Mouse (Mus musculus) lung, adult 2 months (tissue): ENCODE results near the gene Galnt12. TPM values are rescaled to one million over a fixed set of nuclear protein-coding genes. Genes with fewer than 3 reads are reported as not detected.

ENCODE experiments used
- DNase-seq: peaks from one replicate; pipeline ENCODE4 v3.0.0; 2022
- H3K4me1 ChIP-seq: fragments of 200-500 bp; 2 replicates; pipeline ENCODE4 v1.6.1; 2011; ENCODE audit warnings: low read length; ENCODE audit not compliant: control insufficient read depth, insufficient read depth
- H3K4me3 ChIP-seq: fragments of 200-500 bp; replicated peaks from 2 replicates; pipeline ENCODE3; 2011; ENCODE audit warnings: low read depth, mild to moderate bottlenecking, control low read depth, low read length; ENCODE audit errors: extremely low read depth
- CTCF ChIP-seq: fragments of 200-500 bp; IDR thresholded peaks from 2 replicates; pipeline ENCODE4 v1.5.1; 2011; ENCODE audit warnings: mild to moderate bottlenecking, low read length, control low read depth; ENCODE audit not compliant: insufficient read depth
- POLR2A ChIP-seq: fragments of 200-500 bp; IDR thresholded peaks from 2 replicates; pipeline ENCODE4 v1.6.1; 2011; ENCODE audit warnings: low read depth, mild to moderate bottlenecking, control low read depth, low read length, borderline replicate concordance; ENCODE audit errors: extremely low read depth
- WGBS: fragments of 180-500 bp; shearing (Covaris S2); methylation state at CpG from one replicate; pipeline ENCODE4 v1.1.7; 2018; 5-methylcytosine and 5-hydroxymethylcytosine counted together
- polyA plus RNA-seq: library from polyadenylated mRNA; depleted of rRNA; stranded (reverse); fragments of >200 nt; gene quantifications from 2 replicates; pipeline ENCODE4 v1.2.3, GENCODE M21; 2012; rRNA removed

The Galnt12 gene
- polyA plus RNA-seq, 1 experiment, result 3.3 TPM

DNA sequence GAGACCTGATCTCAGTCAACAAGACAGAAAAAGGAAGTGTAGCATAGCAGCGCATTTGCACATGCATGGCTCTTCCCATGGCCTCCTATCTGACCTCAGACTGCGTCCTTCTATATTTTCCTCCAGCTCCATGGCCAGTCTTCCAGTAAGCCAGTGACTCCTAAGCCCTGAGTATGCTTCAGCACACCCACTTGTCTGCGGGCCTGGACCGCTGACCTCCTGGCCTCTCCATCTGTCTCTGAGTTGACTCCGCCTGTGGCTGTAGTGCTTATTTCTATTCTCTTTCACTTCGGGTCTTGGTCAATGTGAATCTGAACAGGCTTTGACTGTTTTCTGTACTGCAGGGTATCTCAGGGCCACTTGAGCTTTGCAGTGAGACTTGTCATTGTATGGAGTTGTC, 52.1 kb downstream of the Galnt12 start:
- no peak overlapping the region for H3K4me3 ChIP-seq
- DNase-seq, result no peak
- no peak for TF ChIP-seq POLR2A
- TF ChIP-seq CTCF, result no peak
- 69% methylated on average over 6 of the region's 6 CpGs for WGBS
- H3K4me1 ChIP-seq, result no peaks in the 10 kb centered on the region; the same call in 1 of the 2 replicates

DNA sequence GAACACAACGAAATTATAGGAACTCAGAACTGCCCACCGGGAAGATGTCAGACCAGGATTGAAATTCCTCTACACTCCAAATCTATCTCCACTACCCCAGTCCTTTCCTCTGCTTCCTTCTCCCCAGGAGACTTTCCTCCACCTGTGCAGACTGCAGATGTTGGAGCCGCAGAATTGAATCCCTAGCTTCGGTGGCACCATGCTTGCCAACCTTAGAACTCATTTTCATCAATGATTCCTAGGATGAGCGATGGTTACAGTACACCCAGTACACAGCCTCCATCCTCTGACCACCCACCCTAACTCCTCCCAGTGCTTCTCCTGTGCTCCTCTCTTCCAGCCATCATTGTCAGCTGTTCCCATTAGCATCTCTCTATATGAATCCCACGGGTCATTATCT, 53.6 kb downstream of the Galnt12 start:
- no peak for DNase-seq
- TF ChIP-seq CTCF, result no peak
- TF ChIP-seq POLR2A, result no peak
- Histone ChIP-seq H3K4me3 (no peak overlapping the region), H3K4me1 (peaks cover 3% of the 10 kb centered on the region)
- 86% methylated on average over 6 of the region's 6 CpGs for WGBS

DNA sequence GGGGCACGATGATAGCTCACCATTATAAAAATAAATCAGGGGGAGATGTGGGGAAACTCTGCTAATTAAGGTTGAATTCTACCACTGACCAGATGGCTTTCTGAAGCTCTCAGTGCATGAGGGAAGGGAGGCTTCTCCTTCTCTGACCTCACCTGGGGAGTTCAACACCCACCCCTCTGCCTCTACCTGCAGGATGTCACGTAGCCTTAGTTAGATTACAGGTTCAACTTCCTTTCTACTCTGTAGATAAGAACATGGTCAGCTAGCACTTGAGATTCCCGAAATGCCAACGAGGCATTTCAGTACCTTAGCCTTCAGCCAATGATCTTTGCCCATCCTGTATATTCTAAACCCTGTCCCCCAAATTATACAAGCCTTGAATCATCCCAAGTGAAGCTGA, 54.9 kb downstream of the Galnt12 start:
- Histone ChIP-seq H3K4me3 (no peak overlapping the region), H3K4me1 (peaks cover 8% of the 10 kb centered on the region)
- TF ChIP-seq CTCF (no peak), POLR2A (no peak)
- WGBS, result 78% methylated on average over 4 of the region's 4 CpGs
- no peak for DNase-seq

DNA sequence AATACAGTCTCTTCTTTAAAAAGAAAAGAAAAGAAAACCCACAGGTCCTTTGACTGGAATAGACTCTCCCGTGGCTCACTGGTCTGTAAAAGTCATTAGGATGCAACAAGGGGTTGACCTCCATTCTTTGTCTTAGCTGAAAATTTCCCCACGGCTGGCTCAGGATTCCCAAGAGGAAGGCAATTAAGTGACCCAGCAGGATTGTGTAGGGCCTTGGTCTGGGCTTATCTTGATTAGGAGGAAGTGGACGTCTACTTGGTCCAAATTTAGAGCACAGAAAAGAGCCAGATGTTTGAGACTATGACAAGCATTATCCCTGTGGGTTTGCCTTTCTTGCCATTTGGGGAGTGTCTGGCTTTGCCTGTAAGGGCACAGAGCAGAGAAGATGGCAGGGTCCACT, 58.3 kb downstream of the Galnt12 start:
- TF ChIP-seq CTCF (no peak), POLR2A (no peak)

DNA sequence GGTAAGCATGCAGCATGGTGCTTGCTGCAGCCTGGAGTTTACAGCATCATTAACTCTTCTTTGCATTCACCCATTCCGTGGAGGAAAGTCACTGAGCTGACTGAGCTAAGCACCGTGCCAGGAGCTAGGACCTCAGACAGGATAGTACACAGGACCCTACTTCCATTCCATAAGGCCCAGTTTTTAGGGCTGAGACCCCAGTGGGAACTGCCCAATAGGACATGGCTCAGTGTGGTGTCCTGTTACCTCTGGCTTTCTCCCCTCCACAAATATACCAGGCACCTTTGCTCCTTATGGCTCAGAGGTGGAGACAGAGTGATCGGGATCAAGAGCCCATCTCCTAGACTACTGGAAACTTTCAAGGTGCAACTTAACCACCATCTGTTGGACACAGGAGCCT, 59.1 kb downstream of the Galnt12 start:
- Histone ChIP-seq H3K4me3 (no peak overlapping the region), H3K4me1 (peaks cover 13% of the 10 kb centered on the region)
- no peak for TF ChIP-seq CTCF
- no peak for TF ChIP-seq POLR2A
- 99% methylated on average over 3 of the region's 3 CpGs for WGBS
- no peak for DNase-seq

More for the DNA sequence above, 58.3 kb downstream of the Galnt12 start:
- Histone ChIP-seq H3K4me3 (no peak overlapping the region), H3K4me1 (peaks cover 13% of the 10 kb centered on the region)
- WGBS, result 30% methylated on average over 3 of the region's 3 CpGs
- DNase-seq, result no peak

DNA sequence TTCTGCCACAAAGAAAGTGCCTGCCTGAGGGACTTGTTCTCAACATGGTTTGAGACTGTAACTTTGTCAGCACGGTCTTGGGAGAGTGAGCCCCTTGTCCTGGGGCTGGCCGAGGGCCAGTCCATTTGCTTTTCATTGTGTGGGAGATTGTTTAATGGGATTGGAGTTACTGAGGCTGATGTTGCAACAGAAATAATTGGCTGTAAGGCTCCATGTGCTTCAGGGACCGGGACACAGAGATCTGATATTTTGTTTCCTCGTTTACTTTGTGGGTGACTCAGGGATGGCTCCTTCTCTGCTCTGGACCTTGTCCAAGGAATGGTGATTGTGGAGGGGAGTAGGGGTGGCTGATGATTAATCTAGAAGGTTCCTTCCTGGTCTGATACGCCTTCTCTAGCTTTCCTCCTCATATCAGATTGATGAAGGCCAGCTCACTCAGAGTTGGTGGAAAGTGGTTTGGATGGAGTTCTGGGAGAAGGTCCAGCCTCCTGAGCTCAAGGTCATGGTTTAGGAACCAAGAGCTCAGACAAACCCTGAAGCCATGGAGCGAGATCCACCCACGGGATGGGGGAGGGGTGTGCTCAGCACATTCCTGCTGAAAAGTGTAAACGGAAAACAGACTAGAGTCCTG, 60.0 kb downstream of the Galnt12 start:
- no peak overlapping the region for H3K4me3 ChIP-seq
- no peak for TF ChIP-seq POLR2A
- no peak for TF ChIP-seq CTCF
- no peak for DNase-seq
- 18% methylated on average over 8 of the region's 8 CpGs for WGBS
- peaks cover 13% of the 10 kb centered on the region for H3K4me1 ChIP-seq

DNA sequence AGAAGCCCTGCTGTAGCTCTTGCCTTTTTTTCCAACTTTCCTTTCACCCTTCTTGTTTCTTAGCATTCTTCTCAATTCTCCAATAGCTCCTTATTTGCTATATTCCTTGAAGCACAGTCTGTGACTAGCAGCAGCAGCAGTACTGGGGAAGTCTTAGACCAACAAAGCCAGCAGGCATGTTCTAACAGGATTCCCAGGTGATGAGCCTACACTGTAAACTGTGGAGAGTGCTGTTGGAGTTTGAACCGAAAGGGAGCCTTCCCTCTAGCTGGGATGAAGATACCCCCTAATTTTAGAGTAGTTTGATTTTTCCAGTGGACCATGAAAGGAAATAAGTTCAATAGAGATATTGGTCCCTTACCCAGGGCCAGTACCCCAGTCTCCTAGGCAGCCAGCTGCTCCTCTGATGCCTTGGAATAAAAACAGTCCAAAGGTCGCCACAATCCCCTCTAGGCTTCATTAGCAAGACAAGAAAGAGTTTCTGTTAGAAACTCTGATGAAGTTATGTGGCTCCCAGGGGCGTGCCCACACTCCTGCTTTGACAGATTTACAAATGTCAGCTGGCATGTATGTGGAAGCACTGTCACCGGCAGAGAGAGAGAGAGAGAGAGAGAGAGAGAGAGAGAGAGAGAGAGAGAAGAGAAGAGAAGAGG, 69.5 kb downstream of the Galnt12 start:
- TF ChIP-seq CTCF, result no peak
- TF ChIP-seq POLR2A, result no peak
- Histone ChIP-seq H3K4me3 (no peak overlapping the region), H3K4me1 (peaks cover 4% of the 10 kb centered on the region)
- no peak for DNase-seq
- WGBS, result 34% methylated on average over 3 of the region's 4 CpGs

DNA sequence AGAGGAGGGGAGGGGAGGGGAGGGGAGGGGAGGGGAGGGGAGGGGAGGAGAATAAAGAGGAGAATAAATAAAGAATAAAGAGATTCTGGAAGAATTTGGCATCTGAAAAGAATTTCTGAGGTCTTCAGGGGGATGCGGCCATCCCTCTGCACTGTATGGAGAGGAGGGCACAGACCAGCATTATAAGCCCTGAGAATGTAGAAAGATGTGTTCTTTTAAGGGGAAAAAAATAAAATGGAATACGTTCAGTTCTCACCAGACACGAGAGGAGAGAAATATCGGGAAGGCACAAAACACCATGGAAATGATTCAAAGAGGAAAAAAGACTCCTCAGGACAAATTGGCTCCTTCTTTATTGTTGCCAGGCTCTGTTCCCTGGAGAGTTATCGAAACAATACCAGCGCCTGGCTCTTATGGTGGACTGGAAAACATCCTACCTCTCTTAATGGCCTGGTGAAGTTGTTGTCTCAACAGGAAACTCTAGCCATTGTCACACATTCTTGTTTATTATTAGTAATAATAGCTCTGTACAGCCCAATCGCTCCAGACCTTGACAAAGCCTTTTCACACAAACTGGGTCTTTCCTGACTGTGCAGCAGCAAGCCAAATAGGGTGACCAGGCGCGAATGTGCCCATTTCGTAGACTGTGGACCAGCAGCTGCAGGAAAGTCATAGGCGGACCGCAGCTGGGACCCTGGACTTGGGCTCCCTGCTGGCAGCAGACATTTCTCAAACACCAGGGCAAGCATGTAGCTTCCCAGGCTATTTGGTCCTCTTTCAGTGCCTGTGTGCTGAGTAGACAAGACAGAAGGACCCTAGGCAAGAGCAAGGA, 70.3 kb downstream of the Galnt12 start:
- Histone ChIP-seq H3K4me1 (peaks cover 4% of the 10 kb centered on the region), H3K4me3 (no peak overlapping the region)
- TF ChIP-seq CTCF, result no peak
- no peak for TF ChIP-seq POLR2A
- WGBS, result 45% methylated on average over 12 of the region's 12 CpGs
- no peak for DNase-seq

DNA sequence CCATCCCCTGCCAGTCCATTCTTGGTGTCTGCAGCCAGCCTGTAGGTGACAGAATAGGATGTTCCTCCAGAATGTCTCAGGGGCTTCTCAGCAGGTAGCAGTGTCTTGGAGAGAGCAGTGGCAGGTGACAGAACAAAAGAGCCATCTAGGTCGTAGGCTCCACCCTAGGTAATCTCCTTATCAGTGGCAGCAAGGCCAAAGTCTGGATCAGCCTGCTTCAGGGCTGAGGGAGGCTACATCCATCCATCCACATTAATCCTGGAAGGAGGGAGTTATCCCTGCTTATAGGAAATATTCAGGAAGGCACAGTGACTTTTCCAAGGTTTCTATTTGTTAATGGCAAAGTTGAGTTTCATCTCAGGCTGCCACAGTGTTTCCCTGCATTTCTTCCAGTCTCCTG, 80.6 kb downstream of the Galnt12 start:
- TF ChIP-seq CTCF (no peak), POLR2A (no peak)
- H3K4me1 ChIP-seq, result peaks cover 3% of the 10 kb centered on the region; the same call in 1 of the 2 replicates
- DNase-seq, result no peak
- WGBS, result 78% methylated on average over 1 of the region's 1 CpGs
- no peak overlapping the region for H3K4me3 ChIP-seq

Other genes starting within 250 kb of the Galnt12 start
- 0.05 TPM in 1 of 2 replicates, not detected in the other for gene Gabbr2, start 100.0 kb upstream of the Galnt12 start, polyA plus RNA-seq
- gene Anks6, start 34.5 kb upstream of the Galnt12 start, polyA plus RNA-seq, result 4.7 and 6.5 TPM in 2 replicates
- 18.5 and 24.4 TPM in 2 replicates for gene Col15a1, start 116.3 kb downstream of the Galnt12 start, polyA plus RNA-seq